Mouse (Mus musculus) liver, embryonic 18 days (tissue): Measurements from ENCODE around the gene Eya4. TPM values are rescaled to one million over a fixed set of nuclear protein-coding genes. Genes with fewer than 3 reads are reported as not detected.

ENCODE experiments used
- polyA plus RNA-seq: library from polyadenylated mRNA; depleted of rRNA; stranded (reverse); fragments of >200 nt; gene quantifications from 2 replicates; pipeline ENCODE4 v1.2.3, GENCODE M21; 2012; rRNA removed

Gene Eya4
- 0.14 and 0.16 TPM in 2 replicates for polyA plus RNA-seq

GRCm38 (mm10) chr10:23350011-23350911 is at the start of gene Eya4:
Eya4 (minus strand) TSS chr10:23350786.

